Mouse (Mus musculus) mature B cell (primary cell): Measurements from ENCODE around the gene Stk25.

Source experiments
- in situ Hi-C: fragments of 300-500 bp; cut with MboI; formaldehyde crosslinking; loops from 2 replicates; pipeline ENCODE4 v1.14.3; 2019

Stk25 gene

DNA sequence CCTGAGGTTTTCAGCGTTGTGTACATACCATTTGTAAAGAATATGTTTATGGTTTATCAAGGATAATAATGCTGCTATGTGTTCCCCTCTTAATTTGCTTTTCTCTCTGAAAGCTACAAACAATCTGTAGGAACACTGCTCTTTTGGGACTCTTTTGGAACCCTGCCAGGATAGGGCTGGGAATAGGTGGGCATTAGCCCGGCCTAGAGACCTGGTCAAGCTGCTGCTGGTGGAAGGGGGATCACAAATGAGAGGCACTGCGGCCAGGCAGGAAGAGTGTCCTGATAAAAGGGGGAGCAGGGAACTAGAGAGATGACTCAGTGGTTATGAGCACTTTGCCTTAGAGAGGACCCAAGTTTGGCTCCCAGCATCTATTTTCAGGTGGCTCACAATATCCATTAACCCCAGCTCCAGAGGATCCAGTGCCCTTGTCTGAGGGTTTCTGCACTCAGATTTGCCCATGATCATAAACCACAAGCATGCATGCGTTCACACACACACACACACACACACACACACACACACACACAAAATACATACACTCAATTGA, 49.7 kb downstream of the Stk25 start:
- in situ Hi-C loops = no loop called here

DNA sequence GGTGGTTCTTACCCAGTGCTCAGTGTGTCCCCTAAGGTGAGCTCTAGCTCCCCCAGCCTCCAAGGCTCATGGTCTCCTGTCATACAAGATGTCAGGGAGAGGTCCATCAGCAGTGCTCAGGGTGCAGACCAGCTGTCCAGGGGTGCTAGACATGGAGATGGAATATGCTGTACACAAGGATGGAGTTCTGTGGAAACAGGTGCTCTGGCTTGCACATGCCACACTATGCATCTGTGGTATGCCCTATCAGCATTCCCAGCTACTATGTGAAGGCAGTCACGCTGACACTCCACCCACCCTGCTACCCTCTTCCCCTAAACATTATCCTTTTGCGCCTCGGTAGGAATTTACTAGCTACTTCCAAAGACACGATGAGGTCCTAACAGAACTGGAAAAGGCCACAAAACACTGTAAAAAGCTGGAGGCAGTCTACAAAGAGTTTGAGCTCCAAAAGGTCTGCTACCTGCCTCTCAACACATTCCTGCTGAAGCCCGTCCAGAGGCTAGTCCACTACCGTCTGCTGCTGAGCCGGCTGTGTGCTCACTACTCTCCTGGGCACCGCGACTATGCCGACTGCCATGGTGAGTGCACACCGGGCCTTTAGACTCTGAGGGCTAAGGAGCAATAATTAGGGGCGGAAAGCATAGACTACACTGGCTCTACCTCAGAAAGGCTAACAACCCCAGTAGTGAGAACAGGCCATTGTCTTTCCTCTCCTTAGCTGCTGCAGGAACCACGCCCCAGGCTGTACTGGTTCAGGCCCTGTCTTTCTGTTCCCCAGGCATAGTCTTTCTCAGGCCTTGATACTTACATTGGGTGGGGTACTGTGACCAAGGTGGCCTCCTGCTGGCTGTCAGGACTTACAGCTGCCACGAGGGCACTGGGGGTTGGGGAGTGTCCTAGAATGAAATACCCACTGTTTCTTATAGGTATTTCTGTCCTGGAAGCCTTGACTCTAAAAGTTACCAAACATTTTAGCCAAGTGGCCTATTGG, 51.1 kb downstream of the Stk25 start:
- in situ Hi-C loops = no loop called here

DNA sequence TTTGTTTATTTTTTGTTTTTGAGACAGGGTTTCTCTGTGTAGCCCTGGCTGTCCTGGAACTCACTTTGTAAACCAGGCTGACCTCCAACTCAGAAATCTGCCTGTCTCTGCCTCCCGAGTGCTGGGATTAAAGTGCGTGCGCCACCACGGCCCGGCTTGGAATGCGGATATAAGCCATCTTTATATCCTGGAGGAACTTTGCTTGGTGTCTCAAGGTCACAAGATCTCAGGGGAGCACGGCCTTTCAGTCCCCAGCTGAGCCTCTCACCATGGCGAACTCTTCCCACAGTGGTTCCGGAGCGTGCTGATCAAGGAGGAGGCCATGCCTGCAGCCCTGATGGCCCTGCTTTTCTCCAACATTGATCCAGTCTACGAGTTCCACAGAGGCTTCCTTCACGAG, 54.5 kb downstream of the Stk25 start:
- in situ Hi-C loops = no loop called here

DNA sequence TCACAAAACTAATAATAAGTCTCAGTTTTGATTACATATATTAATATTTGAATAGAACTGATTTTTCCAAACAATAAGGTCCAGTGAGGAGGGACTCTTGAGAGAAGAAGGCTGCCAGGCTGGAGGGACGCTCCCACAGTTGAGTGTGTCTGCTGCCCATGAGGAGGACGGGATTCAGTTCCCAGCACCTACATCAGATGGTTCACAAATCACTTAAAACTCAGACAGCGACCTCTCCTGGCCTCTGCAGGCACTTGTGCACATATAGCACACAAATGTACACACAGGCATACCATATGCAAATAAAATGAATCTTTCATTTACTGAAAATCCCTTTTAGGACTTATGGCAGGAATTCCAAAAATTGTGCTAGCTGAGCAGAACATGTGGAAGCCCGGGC, 55.5 kb downstream of the Stk25 start:
- in situ Hi-C loops = no loop called here

DNA sequence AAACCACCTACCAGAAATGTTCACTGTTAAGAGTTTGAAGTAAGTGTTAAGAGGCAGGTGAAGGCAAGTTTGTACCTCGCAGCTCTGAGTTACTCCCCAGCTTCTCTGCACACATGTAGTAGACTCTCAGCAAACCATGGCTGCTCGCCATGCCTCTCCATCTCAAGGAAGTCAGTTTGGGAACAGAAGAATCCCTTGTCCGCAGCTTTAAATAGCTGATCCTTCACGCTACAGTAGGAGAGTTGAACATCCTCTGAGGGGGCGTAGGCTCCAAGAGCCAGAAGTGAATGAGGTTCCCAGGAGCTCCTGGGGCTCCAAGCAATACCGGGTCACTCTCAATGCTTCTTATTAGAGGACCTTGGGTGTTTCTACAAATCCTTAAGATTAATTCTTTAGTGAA, 62.5 kb downstream of the Stk25 start:
- in situ Hi-C loops = no loop called here

DNA sequence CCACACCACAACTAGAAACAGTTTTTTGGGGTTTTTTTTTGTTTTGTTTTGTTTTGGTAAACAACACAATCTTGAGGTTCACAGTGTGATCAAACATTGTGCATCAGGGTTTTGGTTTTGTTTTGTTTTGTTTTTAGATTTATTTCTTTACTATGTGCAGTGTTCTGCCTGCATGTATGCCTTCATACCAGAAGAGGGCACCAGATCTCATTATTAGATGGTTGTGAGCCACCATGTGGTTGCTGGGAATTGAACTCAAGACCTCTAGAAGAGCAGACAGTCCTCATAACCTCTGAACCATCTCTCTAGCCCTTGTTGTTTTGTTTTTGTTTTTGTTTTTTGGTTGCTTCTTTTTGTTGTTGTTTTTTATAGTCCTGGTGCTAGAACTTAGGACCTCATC, 64.5 kb downstream of the Stk25 start:
- in situ Hi-C loops = no loop called here

DNA sequence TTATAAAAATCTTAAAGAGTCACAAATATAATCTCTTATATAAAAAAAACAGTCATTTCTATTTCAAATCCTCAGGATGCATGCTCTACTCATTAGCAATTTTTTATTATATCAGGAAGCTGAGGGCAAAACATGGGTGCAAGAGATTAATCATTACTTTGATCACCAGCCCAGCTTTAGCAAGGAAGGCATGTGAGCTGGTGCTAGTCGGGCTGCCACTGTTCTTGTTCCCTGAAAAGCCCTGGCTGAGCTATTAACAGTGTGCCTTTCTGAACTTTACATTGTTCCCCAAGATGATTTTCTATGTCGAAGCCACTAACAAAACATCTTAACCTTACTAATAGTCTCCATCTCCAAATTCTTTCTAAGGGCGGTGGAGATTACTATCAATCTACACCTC, 70.1 kb downstream of the Stk25 start:
- in situ Hi-C loops = no loop called here

DNA sequence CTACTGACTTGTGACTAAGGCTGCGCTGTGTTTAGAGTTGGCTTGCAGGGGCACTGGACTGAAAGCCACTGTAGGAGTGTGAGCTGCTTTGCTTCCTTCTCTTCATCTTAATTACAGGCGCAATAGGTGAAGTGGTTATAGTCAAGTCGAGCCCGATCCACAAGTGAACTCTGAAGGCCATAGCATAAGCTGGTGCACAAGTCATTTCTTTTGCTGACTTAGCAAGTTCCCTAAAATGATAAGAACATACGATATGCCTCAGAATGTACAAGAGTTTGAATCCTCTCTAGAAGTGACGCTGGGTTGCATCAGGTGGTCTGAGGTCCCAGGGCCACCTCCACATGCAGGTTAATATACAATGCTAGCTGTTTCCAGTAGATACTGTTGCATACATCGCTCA, 76.9 kb downstream of the Stk25 start:
- in situ Hi-C loops = no loop called here

DNA sequence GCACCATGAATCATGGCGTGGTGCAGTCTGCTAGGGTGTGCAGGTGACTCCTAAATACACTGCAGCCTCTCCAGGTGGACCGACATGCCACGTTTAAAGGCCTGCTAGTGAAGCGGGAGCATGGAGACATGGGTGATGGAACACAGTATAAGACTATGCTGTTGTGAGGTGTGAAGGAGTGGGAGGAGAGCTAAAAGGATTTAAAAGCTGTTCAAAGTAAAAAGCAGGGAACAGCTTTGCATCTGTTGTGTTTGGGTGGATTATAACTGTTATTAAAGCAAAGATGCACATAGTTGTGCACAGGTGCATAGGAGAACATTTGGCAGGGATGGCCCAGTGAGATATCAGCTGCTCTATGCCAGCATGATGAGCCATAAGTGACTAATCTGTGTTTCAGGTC, 80.6 kb downstream of the Stk25 start:
- in situ Hi-C loops = no loop called here

DNA sequence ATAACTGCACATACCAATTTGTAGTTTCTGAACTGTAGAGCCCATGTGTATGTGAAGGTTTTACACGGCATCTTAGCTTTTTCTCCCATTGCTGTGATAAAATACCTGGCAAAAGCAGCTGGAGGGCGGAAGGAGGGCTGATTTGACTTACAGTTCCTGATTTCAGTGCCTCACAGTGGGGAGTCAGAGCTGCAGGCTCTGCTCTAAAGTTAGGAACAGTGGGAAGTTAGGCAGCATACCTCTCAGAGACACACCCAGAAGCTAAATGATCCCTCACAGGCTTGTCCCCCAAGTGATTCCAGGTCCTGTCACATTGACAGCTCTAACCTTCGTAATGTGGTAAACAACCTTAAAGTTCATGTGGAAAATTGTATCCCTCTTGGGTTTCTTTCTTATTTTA, 81.4 kb downstream of the Stk25 start:
- in situ Hi-C loops = no loop called here
